Mouse (Mus musculus): ENCODE data around the gene Smarca1.

Gene Smarca1

GRCm38 (mm10) chrX:47760212-47760611 is 132.6 kb downstream of the Smarca1 start:
- no peak for DNase-seq

All from thymus, postnatal 4 days (tissue).